Mouse (Mus musculus) macrophage (primary cell): Measurements from ENCODE around the gene Slc37a4. TPM values are rescaled to one million over a fixed set of nuclear protein-coding genes. Genes with fewer than 3 reads are reported as not detected.
"Not testable (repeated sequence)": the region's sequence is repeated elsewhere in the genome, so short reads cannot be mapped to it uniquely, and the experiment has no call there.

ENCODE experiments used
- H3K27ac ChIP-seq: fragments of 350-480 bp; formaldehyde crosslinking; 2 replicates; pipeline ENCODE4 v1.9.0; 2021
- H3K36me3 ChIP-seq: fragments of 350-480 bp; formaldehyde crosslinking; 2 replicates; pipeline ENCODE4 v1.9.0; 2021; ENCODE audit errors: inconsistent target
- H3K4me3 ChIP-seq: fragments of 350-480 bp; formaldehyde crosslinking; 2 replicates; pipeline ENCODE4 v1.9.0; 2021; ENCODE audit errors: inconsistent target
- H3K79me2 ChIP-seq: fragments of 350-480 bp; formaldehyde crosslinking; 2 replicates; pipeline ENCODE4 v1.9.0; 2021; ENCODE audit errors: inconsistent target
- WGBS: methylation state at CpG from one replicate; pipeline ENCODE4 v1.1.7; 2026; ENCODE audit warnings: inconsistent platforms; ENCODE audit not compliant: missing documents; 5-methylcytosine and 5-hydroxymethylcytosine counted together
- polyA plus RNA-seq: library from polyadenylated mRNA; stranded (reverse); fragments of 250-400 nt; gene quantifications from 3 replicates; pipeline ENCODE4 v1.2.4, GENCODE M21; 2018; ENCODE audit warnings: inconsistent platforms

The Slc37a4 gene
- polyA plus RNA-seq, 1 experiment from 2014 or later = 4.7 TPM

DNA sequence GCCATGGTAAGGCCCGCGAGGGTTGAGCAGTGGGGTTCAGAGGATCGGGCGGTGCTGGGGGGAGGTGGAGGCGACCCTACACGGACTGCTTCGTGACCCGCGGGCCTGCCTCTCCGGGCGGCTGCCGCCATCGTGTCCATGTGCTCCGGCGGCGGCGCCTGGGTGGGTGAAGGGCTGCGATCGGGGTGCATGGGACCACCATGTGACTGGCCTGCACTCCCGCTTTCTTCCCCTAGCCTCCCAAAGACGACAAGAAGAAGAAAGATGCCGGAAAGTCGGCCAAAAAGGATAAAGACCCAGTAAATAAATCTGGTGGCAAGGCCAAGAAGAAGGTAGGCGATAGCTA, 11.1 kb downstream of the Slc37a4 start:
- H3K4me3 ChIP-seq = peak overlapping the region; percentile 86
- H3K79me2 ChIP-seq = peaks cover 63% of the 10 kb centered on the region
- peaks cover 57% of the 10 kb centered on the region for H3K36me3 ChIP-seq
- WGBS = 2% methylated on average over 24 of the region's 24 CpGs
- H3K27ac ChIP-seq = peak overlapping the region; percentile 95

DNA sequence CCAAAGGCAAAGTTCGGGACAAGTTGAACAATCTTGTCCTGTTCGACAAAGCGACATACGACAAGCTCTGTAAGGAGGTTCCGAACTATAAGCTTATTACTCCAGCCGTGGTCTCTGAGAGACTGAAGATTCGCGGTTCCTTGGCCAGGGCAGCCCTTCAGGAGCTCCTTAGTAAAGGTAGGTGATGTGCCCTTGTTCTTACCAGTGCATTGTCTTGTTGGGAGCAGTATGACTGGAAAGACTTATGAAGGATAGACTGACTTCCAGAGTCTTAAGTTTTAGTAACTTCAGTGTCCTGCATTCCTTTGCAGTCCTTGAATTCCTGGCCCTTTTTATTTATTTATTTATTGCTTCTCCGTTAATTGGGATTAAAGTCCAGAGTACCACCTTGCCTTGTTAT, 12.0 kb downstream of the Slc37a4 start:
- 70% methylated on average over 5 of the region's 9 CpGs for WGBS
- Histone ChIP-seq H3K36me3 (peaks cover 58% of the 10 kb centered on the region), H3K79me2 (peaks cover 63% of the 10 kb centered on the region), H3K4me3 (peak overlapping the region; percentile 86; the same call in 1 of the 2 replicates)
- H3K27ac ChIP-seq = not testable (repeated sequence)

DNA sequence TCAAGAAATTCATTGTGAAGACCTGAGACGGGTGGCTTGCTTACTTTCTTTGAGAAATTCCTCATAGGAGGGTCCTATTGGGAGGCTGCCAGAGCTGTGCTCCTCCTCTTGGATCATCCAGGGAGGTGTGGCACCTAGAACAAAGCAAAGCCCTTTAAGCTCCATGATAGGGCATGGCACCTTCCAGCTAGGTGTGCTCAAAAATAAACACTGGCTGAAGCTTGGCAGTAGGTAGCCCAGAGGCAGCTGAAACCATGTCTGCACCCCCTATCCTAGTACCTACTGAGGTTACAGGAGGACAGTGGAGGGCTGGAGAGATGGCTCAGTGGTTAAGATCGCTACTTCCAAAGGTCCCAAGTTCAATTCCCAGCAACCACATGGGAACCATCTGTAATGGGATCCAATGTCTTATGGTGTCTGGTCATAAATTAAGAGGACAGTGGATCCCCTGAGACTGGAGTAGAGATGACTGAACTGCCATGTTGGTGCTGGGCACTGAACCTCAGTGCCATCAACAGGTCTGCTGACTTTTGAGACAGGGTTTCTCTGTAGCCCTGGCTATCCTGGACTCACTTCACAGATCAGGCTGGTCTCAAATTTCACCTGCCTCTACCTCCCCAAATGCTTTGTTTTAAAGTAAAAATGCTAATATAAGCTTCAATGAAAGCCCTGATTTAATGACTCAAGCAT, 14.1 kb downstream of the Slc37a4 start:
- H3K36me3 ChIP-seq = peaks cover 49% of the 10 kb centered on the region
- WGBS = 91% methylated on average over 2 of the region's 2 CpGs
- no peak overlapping the region for H3K27ac ChIP-seq
- peaks cover 44% of the 10 kb centered on the region for H3K79me2 ChIP-seq
- no peak overlapping the region for H3K4me3 ChIP-seq

DNA sequence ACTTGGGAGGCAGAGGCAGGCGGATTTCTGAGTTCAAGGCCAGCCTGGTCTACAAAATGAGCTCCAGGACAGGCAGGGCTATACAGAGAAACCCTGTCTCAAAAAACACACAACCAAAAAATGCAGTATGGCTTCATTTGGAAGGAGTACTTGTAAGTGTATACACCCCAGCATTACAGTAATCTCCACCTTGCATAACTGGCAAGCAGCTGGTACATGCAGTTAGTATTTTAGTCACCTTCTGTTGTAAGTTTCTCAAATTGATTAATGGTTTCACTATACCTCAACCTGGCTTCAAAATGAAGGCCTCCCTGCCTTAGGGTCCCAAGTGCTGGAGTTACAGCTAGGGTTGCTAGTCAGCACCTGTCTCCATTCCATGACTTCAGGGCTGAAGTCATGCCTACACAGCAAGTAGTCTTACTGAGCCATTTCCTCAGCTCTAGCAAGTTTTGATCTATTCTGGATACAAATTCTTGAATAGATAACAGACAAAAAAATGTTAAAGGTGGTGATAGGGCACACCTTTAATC, 15.0 kb downstream of the Slc37a4 start:
- peaks cover 49% of the 10 kb centered on the region for H3K36me3 ChIP-seq
- peaks cover 44% of the 10 kb centered on the region for H3K79me2 ChIP-seq
- no peak overlapping the region for H3K4me3 ChIP-seq
- H3K27ac ChIP-seq = no peak overlapping the region
- 75% methylated on average over 1 of the region's 1 CpGs for WGBS

DNA sequence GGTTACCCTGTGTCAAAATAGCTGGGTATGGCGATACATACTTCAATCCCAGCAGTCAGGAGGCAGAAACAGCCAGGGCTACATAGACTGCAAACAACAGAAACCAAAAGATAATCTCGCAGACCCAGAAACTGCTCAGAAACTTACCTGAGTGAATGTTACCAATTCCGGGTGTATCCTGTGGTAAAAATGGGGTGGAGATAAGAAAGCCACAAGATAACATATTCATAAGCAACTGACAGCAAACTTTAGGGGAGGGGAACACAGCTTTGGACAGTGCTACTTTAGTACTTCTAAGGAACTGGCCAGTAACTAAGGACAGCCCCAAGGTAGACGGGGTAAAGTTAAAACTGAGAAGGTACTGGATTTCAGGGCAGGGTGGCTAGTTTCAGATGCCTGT, 15.7 kb downstream of the Slc37a4 start:
- no peak overlapping the region for H3K4me3 ChIP-seq
- H3K27ac ChIP-seq = no peak overlapping the region
- peaks cover 46% of the 10 kb centered on the region for H3K79me2 ChIP-seq
- H3K36me3 ChIP-seq = peaks cover 49% of the 10 kb centered on the region
- 74% methylated on average over 4 of the region's 4 CpGs for WGBS

DNA sequence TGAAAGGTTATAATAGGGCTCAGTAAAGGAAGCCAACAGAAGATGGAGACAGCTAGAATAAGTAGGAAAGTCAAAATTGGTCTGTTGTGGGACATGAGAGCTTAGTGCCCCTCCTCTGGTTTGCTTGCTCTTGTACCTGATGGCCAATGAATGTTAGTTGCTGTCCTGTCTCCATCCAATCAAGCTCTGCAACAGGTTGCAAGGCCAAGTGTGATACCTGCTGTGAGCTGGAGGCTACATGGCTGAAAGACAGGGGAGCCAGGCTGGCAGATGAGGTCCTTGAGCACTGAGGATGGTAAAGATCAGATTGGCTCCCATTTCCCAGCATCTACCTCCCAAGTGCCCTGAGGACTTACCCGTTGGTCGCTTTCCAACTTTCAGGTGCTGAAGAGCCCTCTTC, 16.1 kb downstream of the Slc37a4 start:
- Histone ChIP-seq H3K79me2 (peaks cover 46% of the 10 kb centered on the region), H3K4me3 (no peak overlapping the region), H3K27ac (no peak overlapping the region), H3K36me3 (peaks cover 49% of the 10 kb centered on the region)
- WGBS = 100% methylated on average over 2 of the region's 2 CpGs

DNA sequence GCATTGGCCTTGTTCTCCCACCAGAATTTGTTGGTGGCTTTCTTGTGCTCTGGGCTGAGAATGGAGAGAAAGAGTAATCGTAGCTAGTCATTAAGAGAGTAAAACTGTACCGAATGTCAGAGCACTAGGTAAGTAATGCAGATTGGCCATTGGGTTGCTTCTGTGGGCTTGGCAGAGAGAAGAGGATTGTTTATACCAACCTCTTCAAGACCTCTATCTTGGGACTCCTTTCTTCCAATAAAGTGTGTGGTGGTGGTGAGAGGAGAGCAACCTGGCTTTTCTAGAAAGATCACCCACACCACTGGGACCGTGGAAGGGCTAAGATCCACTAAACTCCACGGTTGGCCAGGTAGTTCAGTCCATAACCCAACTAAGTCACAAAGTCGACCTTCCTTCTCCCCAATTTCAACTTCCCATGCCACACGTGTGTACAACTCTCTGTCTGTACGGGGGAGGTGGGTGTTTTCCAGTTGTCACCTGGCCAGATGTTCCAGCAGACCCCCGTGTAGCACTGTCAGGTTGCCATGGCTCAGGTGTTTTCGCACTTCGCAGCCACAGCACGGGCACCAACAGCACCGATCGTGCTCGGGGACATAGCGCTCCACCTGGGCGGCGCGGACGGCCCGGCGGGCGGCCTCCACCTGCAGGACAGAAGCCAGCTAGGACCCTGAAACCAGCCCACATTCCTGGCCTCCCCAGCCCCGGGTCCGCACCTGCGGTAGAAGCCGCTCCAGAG, 20.7 kb downstream of the Slc37a4 start:
- Histone ChIP-seq H3K79me2 (peaks cover 17% of the 10 kb centered on the region; the same call in 1 of the 2 replicates), H3K4me3 (peak overlapping the region; percentile 65), H3K27ac (no peak overlapping the region), H3K36me3 (peaks cover 20% of the 10 kb centered on the region; the same call in 1 of the 2 replicates)
- 6% methylated on average over 26 of the region's 26 CpGs for WGBS

DNA sequence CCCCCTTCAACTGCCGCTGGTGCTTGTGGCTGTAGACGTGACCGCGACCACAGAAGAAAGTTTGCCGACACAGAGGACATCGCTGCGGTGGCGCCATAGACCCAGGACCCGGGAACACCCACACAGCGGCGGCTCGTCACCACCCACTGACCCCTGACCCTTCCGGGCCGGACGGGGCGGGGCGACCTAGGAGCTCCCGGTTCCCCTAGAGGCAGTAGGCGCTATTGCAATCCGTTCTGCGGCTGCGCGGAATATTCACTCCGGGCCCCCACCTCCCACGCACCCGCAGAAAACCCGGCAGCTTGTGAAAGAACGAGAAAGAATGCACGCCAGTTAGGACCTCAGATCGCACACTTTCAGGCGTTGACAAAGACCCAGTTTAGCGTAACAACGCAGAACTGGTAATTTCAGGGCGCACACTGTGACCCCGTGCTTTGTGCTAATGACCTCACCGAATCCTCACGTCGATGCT, 21.3 kb downstream of the Slc37a4 start:
- H3K79me2 ChIP-seq = peaks cover 17% of the 10 kb centered on the region; the same call in 1 of the 2 replicates

DNA sequence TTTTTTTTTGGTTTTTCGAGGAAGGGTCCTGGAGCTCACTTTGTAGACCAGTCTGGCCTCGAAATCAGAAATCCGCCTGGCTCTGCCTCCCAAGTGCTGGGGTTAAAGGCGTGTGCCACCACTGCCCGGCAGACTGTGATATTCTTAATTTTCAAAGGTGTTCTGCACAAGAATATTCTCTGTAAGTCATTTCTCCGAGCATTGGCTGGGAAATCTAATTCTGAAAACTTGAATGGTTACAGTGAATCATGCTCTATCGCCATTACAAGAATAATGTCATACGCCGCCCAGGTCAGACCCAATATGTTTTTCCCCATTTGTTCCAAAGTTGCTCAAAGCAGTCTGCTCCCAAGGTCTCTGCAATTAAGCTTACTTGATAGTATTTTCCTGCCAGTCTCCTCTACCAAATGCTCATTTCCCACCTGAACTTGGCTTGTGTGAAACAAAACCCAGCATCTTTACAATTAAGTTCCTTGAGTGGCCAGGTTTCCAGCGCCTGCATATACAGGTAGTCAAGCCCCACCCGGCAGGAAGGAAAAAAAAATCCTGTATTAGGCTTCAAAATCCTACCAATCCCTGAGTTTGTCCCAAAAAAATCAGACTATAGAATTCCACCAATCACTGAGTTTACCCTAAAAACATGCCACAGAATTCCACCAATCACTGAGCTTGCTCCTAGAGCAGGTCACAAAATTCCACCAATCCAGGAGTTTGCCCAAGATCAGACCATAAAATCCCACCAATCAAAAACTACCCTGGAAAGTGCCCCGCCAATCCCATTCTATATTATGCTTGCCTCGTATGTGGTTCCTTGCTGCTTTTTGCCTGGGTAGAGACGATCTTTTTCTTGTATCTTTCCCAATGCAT, 22.1 kb downstream of the Slc37a4 start, which contains the start of gene Ccdc84:
Gene Ccdc84, minus strand, starts transcription at position 51 of the 867 bp plus-strand sequence.
- peak within 1 kb of the TSS; percentile 65 for H3K4me3 ChIP-seq
- H3K79me2 ChIP-seq = peaks cover 17% of the 10 kb centered on the region; the same call in 1 of the 2 replicates
- H3K27ac ChIP-seq = peak within 1 kb of the TSS; percentile 56
- 75% methylated on average over 13 of the region's 14 CpGs for WGBS
- peaks cover 6% of the 10 kb centered on the region; the same call in 1 of the 2 replicates for H3K36me3 ChIP-seq

More for the DNA sequence above, 21.3 kb downstream of the Slc37a4 start:
- Histone ChIP-seq H3K4me3 (peak overlapping the region; percentile 65), H3K36me3 (peaks cover 14% of the 10 kb centered on the region; the same call in 1 of the 2 replicates), H3K27ac (peak overlapping the region; percentile 56)
- 1% methylated on average over 38 of the region's 38 CpGs for WGBS

DNA sequence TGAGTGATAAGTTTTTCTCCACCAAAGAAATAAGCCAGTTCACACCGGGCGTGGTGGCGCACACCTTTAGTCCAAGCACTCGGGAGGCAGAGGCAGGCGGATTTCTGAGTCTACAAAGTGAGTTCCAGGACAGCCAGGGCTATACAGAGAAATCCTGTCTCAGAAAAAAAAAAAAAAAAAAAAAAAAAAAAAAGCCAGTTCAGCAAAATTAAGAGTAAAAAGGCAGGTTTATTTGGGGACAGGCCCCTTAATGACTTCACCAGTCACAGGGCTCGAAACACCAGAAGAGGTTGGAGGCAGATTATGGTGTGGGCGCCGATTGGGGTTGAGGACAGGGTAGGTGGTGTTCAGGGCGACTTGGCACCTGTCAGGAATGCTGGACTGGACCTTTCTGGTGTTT, 23.1 kb downstream of the Slc37a4 start:
- H3K36me3 ChIP-seq, H3K4me3 ChIP-seq, H3K27ac ChIP-seq: not testable (repeated sequence)
- WGBS = 88% methylated on average over 8 of the region's 9 CpGs
- H3K79me2 ChIP-seq = peaks cover 17% of the 10 kb centered on the region; the same call in 1 of the 2 replicates

DNA sequence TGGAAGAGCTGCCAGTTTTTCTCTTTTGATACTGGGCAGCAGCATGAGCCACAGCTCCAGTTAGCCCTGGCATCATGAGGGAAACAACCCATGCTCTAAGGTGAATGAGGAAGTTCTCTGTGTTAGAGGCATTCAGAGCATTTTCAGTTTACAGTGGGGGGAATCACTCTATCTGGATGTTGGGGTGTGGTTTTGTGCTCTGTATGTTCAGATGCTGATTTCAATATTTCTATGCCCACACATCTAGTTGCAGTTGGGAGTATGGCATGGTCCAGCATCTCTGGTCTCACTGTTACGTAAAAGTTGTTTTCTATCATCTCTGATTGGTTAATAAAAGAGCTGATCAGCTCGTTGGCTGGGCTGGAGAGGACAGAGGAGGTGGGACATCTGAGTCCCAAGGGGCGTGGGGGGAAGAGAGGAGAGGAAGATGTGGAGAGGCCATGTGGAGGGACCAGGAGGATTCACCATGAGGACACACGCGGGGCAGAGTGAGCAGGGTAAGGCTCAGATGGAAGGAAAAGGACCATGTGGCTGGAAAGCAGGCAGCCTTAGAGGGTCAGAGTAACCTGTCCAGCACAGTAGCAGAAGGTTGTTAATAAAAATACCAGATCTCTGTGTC, 23.7 kb downstream of the Slc37a4 start:
- no peak overlapping the region for H3K4me3 ChIP-seq
- peaks cover 17% of the 10 kb centered on the region; the same call in 1 of the 2 replicates for H3K79me2 ChIP-seq
- no peak overlapping the region for H3K27ac ChIP-seq
- 49% methylated on average over 5 of the region's 5 CpGs for WGBS
- no peaks in the 10 kb centered on the region for H3K36me3 ChIP-seq

DNA sequence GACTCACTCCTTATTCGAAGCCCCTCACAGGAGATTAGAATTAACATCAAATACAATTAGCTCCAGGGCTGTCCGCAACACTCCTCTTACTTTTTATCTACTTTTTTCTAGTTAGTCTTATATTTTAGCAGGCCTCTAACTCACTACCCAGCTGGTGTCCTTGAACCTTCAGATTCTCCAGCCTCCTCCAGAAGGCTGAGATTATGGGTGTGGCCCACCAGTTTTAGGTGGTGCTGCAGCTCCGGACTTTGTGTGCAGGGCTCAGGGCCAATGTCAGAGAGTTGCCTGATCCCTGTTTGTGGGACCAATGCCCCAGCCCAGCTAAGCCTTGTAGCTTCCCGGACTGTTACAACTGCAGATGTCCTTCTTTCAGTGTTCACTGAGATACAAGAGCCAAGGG, 26.9 kb downstream of the Slc37a4 start:
- 78% methylated on average over 4 of the region's 4 CpGs for WGBS
- Histone ChIP-seq H3K4me3 (no peak overlapping the region), H3K79me2 (no peaks in the 10 kb centered on the region), H3K36me3 (no peaks in the 10 kb centered on the region), H3K27ac (no peak overlapping the region)

DNA sequence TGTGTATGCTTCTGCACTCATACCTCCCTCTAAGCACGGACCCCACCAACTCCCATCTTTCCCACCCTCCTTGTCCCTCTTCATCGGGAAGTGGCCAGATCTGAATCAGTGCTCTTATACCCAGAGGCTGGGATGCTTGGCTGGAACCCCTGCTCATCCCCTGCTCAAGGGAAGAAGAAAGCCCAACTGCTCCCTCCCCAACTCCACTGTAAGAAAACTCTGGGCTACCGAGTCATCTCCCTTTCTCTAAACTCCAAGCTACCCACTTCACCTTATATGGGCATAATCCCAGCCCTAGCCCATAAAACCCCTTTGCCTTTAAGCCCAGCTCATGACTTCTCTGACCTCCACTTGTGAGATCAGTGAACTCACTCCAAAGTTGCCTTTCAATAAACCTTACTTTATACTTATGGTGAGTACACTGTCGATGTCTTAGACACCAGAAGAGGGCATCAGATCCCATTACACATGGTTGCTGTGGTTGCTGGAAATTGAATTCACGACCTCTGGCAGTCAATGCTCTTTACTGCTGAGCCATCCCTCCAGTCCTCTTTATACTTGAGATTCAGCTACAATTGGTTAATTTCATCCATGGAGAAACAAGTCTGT, 36.0 kb downstream of the Slc37a4 start:
- Histone ChIP-seq H3K27ac (no peak overlapping the region), H3K4me3 (no peak overlapping the region), H3K79me2 (no peaks in the 10 kb centered on the region), H3K36me3 (no peaks in the 10 kb centered on the region)
- WGBS = 32% methylated on average over 4 of the region's 5 CpGs
